In genomic region chr2:167014702-167015381, GRCm38 (mm10) we compare ENCODE assay signal across 7 mouse cellular contexts. TPM values are rescaled to one million over a fixed set of nuclear protein-coding genes. Genes with fewer than 3 reads are reported as not detected.
A peak's percentile ranks its signal among the peaks of the same experiment; 100 is the strongest.
DNase-seq lines count a peak whose midpoint lies in the region; ATAC-seq lines count a peak whose summit lies in the region.

Ddx27 (plus strand) TSS chr2:167015193.

- peaks cover 16% of the 10 kb centered on the region for H3K4me1 ChIP-seq in intestine, embryonic 16.5 days (ENCODE audit: control insufficient read depth, insufficient read depth, low read length)
- H3K4me1 ChIP-seq in midbrain, embryonic 11.5 days (ENCODE audit: control insufficient read depth, insufficient read depth, low read length) = peaks cover 8% of the 10 kb centered on the region

- intact Hi-C loops in left cerebral cortex, postnatal 36 days (cut with DNase I) = loop anchor here (5.0 kb wide), 1 partner anchor 42 kb away; no protein-coding TSS in a partner anchor

- H3K9ac ChIP-seq in intestine, embryonic 16.5 days (ENCODE audit: low read depth, low read length) = peak within 1 kb of the TSS; percentile 86
- peak within 1 kb of the TSS; percentile 87 for H3K9ac ChIP-seq in midbrain, embryonic 11.5 days (ENCODE audit: low read length)

- no peaks in the 10 kb centered on the region for H3K9me3 ChIP-seq in intestine, embryonic 16.5 days (ENCODE audit: control insufficient read depth, low read length)
- no peaks in the 10 kb centered on the region for H3K9me3 ChIP-seq in midbrain, embryonic 11.5 days (ENCODE audit: control insufficient read depth, low read length)

- no peaks in the 10 kb centered on the region for H3K27me3 ChIP-seq in intestine, embryonic 16.5 days (replicated peaks; ENCODE audit: control insufficient read depth, insufficient read depth, low read length)
- no peaks in the 10 kb centered on the region for H3K27me3 ChIP-seq in midbrain, embryonic 11.5 days (ENCODE audit: control insufficient read depth, insufficient read depth, low read length)

- peak within 1 kb of the TSS; percentile 96 for H3K4me2 ChIP-seq in intestine, embryonic 16.5 days (ENCODE audit: low read depth, low read length)
- peak within 1 kb of the TSS; percentile 96 for H3K4me2 ChIP-seq in midbrain, embryonic 11.5 days

- H3K36me3 ChIP-seq in intestine, embryonic 16.5 days (ENCODE audit: control insufficient read depth, insufficient read depth, low read length) = peaks cover 1% of the 10 kb centered on the region
- H3K36me3 ChIP-seq in midbrain, embryonic 11.5 days (ENCODE audit: control insufficient read depth, insufficient read depth, low read length) = peaks cover 8% of the 10 kb centered on the region; the same call in 1 of the 2 replicates

- peak within 1 kb of the TSS; percentile 58 for H3K27ac ChIP-seq in intestine, embryonic 16.5 days (ENCODE audit: low read length)
- peak within 1 kb of the TSS; percentile 11; the same call in 1 of the 2 replicates for H3K27ac ChIP-seq in midbrain, embryonic 11.5 days (ENCODE audit: low read depth, low read length)

- 2% methylated on average over 37 of the region's 37 CpGs for WGBS in intestine, embryonic 16.5 days
- 3% methylated on average over 37 of the region's 37 CpGs for WGBS in midbrain, embryonic 11.5 days

- DNase-seq in adrenal gland, adult 8-10 months = peak; percentile 89
- peak; percentile 93 for DNase-seq in embryo, embryonic 9.5 days (ENCODE audit: extremely low spot score)
- DNase-seq in gastrocnemius, postnatal 4 days (ENCODE audit: low spot score in 2 of 2) = peak; percentile 85 to 93
- DNase-seq in left cerebral cortex, postnatal 36 days (ENCODE audit: low spot score in 2 of 2) = peak; percentile 93 to 95
- peak; percentile 99 for DNase-seq in midbrain, embryonic 11.5 days (ENCODE audit: low spot score, missing footprints)
- DNase-seq in skeletal muscle tissue, adult 2 months (ENCODE audit: low read depth, low spot score) = peak; percentile 85

- peak within 1 kb of the TSS; percentile 93 for H3K4me3 ChIP-seq in intestine, embryonic 16.5 days (ENCODE audit: low read length)
- H3K4me3 ChIP-seq in midbrain, embryonic 11.5 days (ENCODE audit: low read depth, low read length) = peak within 1 kb of the TSS; percentile 90

- ATAC-seq in intestine, embryonic 16.5 days = peak; percentile 93
- peak; percentile 92 for ATAC-seq in midbrain, embryonic 11.5 days (ENCODE audit: low FRiP score)

RNA-seq across cellular contexts. Expression of gene Ddx27, which starts in this region (rescaled TPM):
- 10 to 100 TPM; 29.3 to 40.7 (median 34.2) TPM for total RNA-seq in adrenal gland, adult 8-10 months (2022)
- 10 to 100 TPM; 19.1 to 22.9 TPM for total RNA-seq in gastrocnemius, postnatal 4 days (2021)
- 40.9 and 45.7 TPM in 2 replicates for polyA plus RNA-seq in intestine, embryonic 16.5 days (2015; fragmentation: Nextera tagmentation; extraction: Ambion mirVana)
- 10 to 100 TPM; 26.0 to 39.1 TPM for total RNA-seq in left cerebral cortex, postnatal 36 days (2021)
- polyA plus RNA-seq in midbrain, embryonic 11.5 days (2014; fragmentation: Nextera tagmentation; extraction: Ambion mirVana) = 40.6 and 42.5 TPM in 2 replicates

Comparison
In these comparisons a context has a peak if more than half of its experiments do, and no peak if none do; other contexts are left out.
1. Peak in every context shown above with its lines: DNase-seq, ATAC-seq, H3K4me3 ChIP-seq and H3K27ac ChIP-seq.